Mouse (Mus musculus): Measurements from ENCODE around the gene Cxcl3. TPM values are rescaled to one million over a fixed set of nuclear protein-coding genes. Genes with fewer than 3 reads are reported as not detected.

Cxcl3 gene
- polyA plus RNA-seq, 1 experiment from 2014 or later = 0.10 TPM

DNA sequence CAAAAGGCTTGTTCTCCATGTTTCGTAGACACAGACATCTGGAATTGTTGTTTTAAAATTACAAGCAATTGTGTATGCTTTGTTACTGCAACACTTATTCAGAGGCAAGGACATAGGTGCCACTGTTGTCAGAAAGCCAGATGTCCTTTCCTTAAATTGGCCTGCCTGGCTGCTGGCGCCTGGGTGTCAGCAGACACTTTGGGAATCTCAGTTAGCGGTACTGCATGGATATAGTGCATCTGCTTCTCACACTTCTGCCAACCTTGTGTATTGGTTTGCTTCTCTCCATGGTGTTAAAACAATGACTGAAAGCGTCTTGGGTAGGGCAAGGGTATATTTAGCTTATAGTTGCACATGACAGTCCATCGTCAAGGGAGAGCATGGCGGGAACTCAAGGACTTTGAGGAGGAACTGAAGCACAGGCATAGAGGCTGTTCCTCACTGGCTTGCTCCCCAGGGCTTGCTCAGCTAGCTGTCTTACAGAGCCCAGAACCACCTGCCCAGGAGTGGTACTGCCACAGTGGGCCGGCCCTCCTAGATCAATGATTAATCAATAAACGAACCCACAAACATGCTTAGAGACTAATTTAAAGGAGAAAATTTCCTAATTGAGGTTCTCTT lies 47.0 kb downstream of the Cxcl3 start:
- no peaks in the 10 kb centered on the region for H3K9me3 ChIP-seq (ENCODE audit: control insufficient read depth, low read length)
- H3K27me3 ChIP-seq (ENCODE audit: control insufficient read depth, insufficient read depth, low read length) = no peaks in the 10 kb centered on the region; the same call in 1 of the 2 replicates
- H3K4me3 ChIP-seq (ENCODE audit: low read depth, low read length) = no peak overlapping the region
- ATAC-seq (ENCODE audit: low FRiP score, low TSS enrichment) = no peak
- 75% methylated on average over 8 of the region's 8 CpGs for WGBS
- no peaks in the 10 kb centered on the region for H3K4me1 ChIP-seq (replicated peaks; ENCODE audit: control insufficient read depth, insufficient read depth)
- no peak for DNase-seq (ENCODE audit: low spot score)
- TF ChIP-seq EP300 (optimal IDR thresholded peaks at IDR 0.05) (no peak), CTCF (IDR thresholded peaks at IDR 0.05; ENCODE audit: low read depth) (no peak)
- H3K27ac ChIP-seq (replicated peaks) = no peak overlapping the region
- no peak overlapping the region for H3K9ac ChIP-seq (ENCODE audit: low read length)
- H3K36me3 ChIP-seq (ENCODE audit: control insufficient read depth, insufficient read depth, low read length) = no peaks in the 10 kb centered on the region
- H3K4me2 ChIP-seq (replicated peaks; ENCODE audit: low read depth) = peak overlapping the region; percentile 42; the same call in 1 of the 2 replicates

DNA sequence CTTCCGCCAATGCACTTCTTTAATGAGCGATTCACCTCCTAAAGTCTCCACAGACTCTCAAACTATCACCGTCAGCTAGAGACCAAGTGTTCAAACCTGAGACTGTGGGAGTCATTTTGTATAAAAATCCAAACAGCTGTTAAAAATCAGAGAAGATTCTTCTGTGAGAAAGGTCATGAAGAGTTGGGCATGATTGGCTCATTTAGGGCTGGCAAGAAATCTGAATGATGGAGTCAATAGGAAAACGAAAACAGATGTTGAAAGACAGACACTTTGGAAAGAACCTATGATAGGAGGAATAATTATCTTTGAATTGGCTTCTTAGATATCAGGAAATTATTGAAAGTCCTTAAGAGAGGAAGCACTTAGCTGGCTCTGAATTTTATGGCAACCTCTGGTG lies 48.5 kb downstream of the Cxcl3 start:
- H3K36me3 ChIP-seq (ENCODE audit: control insufficient read depth, insufficient read depth, low read length) = no peaks in the 10 kb centered on the region
- no peaks in the 10 kb centered on the region for H3K9me3 ChIP-seq (ENCODE audit: control insufficient read depth, low read length)
- 89% methylated on average over 4 of the region's 4 CpGs for WGBS
- no peaks in the 10 kb centered on the region for H3K4me1 ChIP-seq (replicated peaks; ENCODE audit: control insufficient read depth, insufficient read depth)
- no peak overlapping the region for H3K4me2 ChIP-seq (replicated peaks; ENCODE audit: low read depth)
- H3K27ac ChIP-seq (replicated peaks) = no peak overlapping the region
- H3K27me3 ChIP-seq (ENCODE audit: control insufficient read depth, insufficient read depth, low read length) = no peaks in the 10 kb centered on the region; the same call in none of the 2 replicates
- H3K9ac ChIP-seq (ENCODE audit: low read length) = no peak overlapping the region
- H3K4me3 ChIP-seq (ENCODE audit: low read depth, low read length) = no peak overlapping the region
- TF ChIP-seq EP300 (optimal IDR thresholded peaks at IDR 0.05) (no peak), CTCF (IDR thresholded peaks at IDR 0.05; ENCODE audit: low read depth) (no peak)
- no peak for ATAC-seq (ENCODE audit: low FRiP score, low TSS enrichment)
- DNase-seq (ENCODE audit: low spot score) = no peak

DNA sequence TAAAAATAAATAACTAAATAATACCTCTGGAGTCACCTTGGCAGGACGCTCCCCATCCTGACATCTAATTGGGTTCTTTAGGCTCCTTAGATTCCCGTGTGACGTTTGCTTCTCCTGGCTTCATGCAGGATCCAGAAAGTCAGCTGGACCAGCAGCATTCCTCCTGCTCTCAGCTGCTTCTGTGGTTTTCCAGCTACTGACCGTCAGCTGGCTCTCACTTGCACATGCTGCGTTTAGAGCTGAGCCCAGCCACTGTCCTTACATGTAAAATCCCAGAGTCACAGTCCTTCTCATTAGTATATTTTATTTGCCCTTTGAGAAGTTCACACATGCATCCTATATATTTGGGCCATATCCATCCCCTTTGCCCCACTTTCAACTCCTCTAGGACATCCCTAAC lies 52.7 kb downstream of the Cxcl3 start:
- H3K4me1 ChIP-seq (replicated peaks; ENCODE audit: control insufficient read depth, insufficient read depth) = no peaks in the 10 kb centered on the region
- ATAC-seq (ENCODE audit: low FRiP score, low TSS enrichment) = no peak
- DNase-seq (ENCODE audit: low spot score) = no peak
- no peak overlapping the region for H3K27ac ChIP-seq (replicated peaks)
- no peaks in the 10 kb centered on the region for H3K9me3 ChIP-seq (ENCODE audit: control insufficient read depth, low read length)
- WGBS = 56% methylated on average over 5 of the region's 5 CpGs
- no peak overlapping the region for H3K4me2 ChIP-seq (replicated peaks; ENCODE audit: low read depth)
- H3K27me3 ChIP-seq (ENCODE audit: control insufficient read depth, insufficient read depth, low read length) = no peaks in the 10 kb centered on the region; the same call in none of the 2 replicates
- no peaks in the 10 kb centered on the region for H3K36me3 ChIP-seq (ENCODE audit: control insufficient read depth, insufficient read depth, low read length)
- no peak for TF ChIP-seq EP300 (optimal IDR thresholded peaks at IDR 0.05)
- no peak for TF ChIP-seq CTCF (IDR thresholded peaks at IDR 0.05; ENCODE audit: low read depth)
- no peak overlapping the region for H3K4me3 ChIP-seq (ENCODE audit: low read depth, low read length)
- H3K9ac ChIP-seq (ENCODE audit: low read length) = no peak overlapping the region

Small RNA genes lying within 50 kb of the gene (microRNA-seq; reads per million reads assigned to microRNA genes)
- not detected for gene Gm24322

Other genes with a start within 250 kb of the Cxcl3 start
- 0.16 TPM in 1 of 2 replicates, not detected in the other for gene 5830473C10Rik, start 225.0 kb upstream of the Cxcl3 start, polyA plus RNA-seq (2015; fragmentation: Nextera tagmentation; extraction: Ambion mirVana)
- gene Rassf6, start 145.4 kb upstream of the Cxcl3 start, polyA plus RNA-seq (2015; fragmentation: Nextera tagmentation; extraction: Ambion mirVana) = 14.5 and 14.9 TPM in 2 replicates
- gene Cxcl5, start 26.7 kb upstream of the Cxcl3 start, polyA plus RNA-seq (2015; fragmentation: Nextera tagmentation; extraction: Ambion mirVana) = 0.05 and 0.10 TPM in 2 replicates
- gene Ppbp, start 17.6 kb upstream of the Cxcl3 start, polyA plus RNA-seq (2015; fragmentation: Nextera tagmentation; extraction: Ambion mirVana) = 4.4 and 16.9 TPM in 2 replicates
- 159 and 216 TPM in 2 replicates for gene Pf4, start 13.7 kb upstream of the Cxcl3 start, polyA plus RNA-seq (2015; fragmentation: Nextera tagmentation; extraction: Ambion mirVana)
- 0.58 and 0.70 TPM in 2 replicates for gene Cxcl15, start 8.4 kb downstream of the Cxcl3 start, polyA plus RNA-seq (2015; fragmentation: Nextera tagmentation; extraction: Ambion mirVana)
- gene Cxcl1, start 105.1 kb downstream of the Cxcl3 start, polyA plus RNA-seq (2015; fragmentation: Nextera tagmentation; extraction: Ambion mirVana) = 0.38 and 0.93 TPM in 2 replicates
- 0.15 and 0.16 TPM in 2 replicates for gene Cxcl2, start 117.8 kb downstream of the Cxcl3 start, polyA plus RNA-seq (2015; fragmentation: Nextera tagmentation; extraction: Ambion mirVana)
- gene Mthfd2l, start 145.0 kb downstream of the Cxcl3 start, polyA plus RNA-seq (2015; fragmentation: Nextera tagmentation; extraction: Ambion mirVana) = 44.2 and 45.5 TPM in 2 replicates
- gene Epgn, start 241.4 kb downstream of the Cxcl3 start, polyA plus RNA-seq (2015; fragmentation: Nextera tagmentation; extraction: Ambion mirVana) = 0.12 and 0.17 TPM in 2 replicates